ENCODE assay signal across 8 mouse cellular contexts in genomic region chr2:151972880-151973594, GRCm38 (mm10). TPM values are rescaled to one million over a fixed set of nuclear protein-coding genes. Genes with fewer than 3 reads are reported as not detected.
DNase-seq lines count a peak whose midpoint lies in the region; ATAC-seq lines count a peak whose summit lies in the region.

No protein-coding gene starts in this region.

- peaks cover 38% of the 10 kb centered on the region for H3K36me3 ChIP-seq in forebrain, embryonic 13.5 days (ENCODE audit: poor library complexity, severe bottlenecking)
- H3K36me3 ChIP-seq in limb, embryonic 11.5 days (ENCODE audit: control insufficient read depth, insufficient read depth, low read length) = peaks cover 4% of the 10 kb centered on the region; the same call in 1 of the 2 replicates
- peaks cover 6% of the 10 kb centered on the region for H3K36me3 ChIP-seq in midbrain, embryonic 11.5 days (ENCODE audit: control insufficient read depth, insufficient read depth, low read length)

- DNase-seq in urinary bladder, adult 18-20 months (ENCODE audit: low spot score in 2 of 2) = peak; percentile 53 to 71
- no peak for DNase-seq in urinary bladder, postnatal 10 days (ENCODE audit: low spot score)
- peak; percentile 52 for DNase-seq in limb, embryonic 11.5 days (ENCODE audit: low spot score)
- peak; percentile 97 for DNase-seq in midbrain, embryonic 11.5 days (ENCODE audit: low spot score, missing footprints)
- DNase-seq in thymus, postnatal 0 days (ENCODE audit: low spot score) = peak; percentile 81
- no peak for DNase-seq in frontal cortex, postnatal 10 days (ENCODE audit: low spot score in 2 of 2)
- no peak for DNase-seq in left cerebral cortex, adult 11 months (ENCODE audit: low spot score)

- H3K27me3 ChIP-seq in forebrain, embryonic 13.5 days = 0 out of 2 replicates have a peak, but pooled peaks cover 6% of the 10 kb centered on the region
- H3K27me3 ChIP-seq in limb, embryonic 11.5 days (ENCODE audit: control insufficient read depth, insufficient read depth, low read length) = peaks cover 5% of the 10 kb centered on the region; the same call in 1 of the 2 replicates
- no peaks in the 10 kb centered on the region for H3K27me3 ChIP-seq in midbrain, embryonic 11.5 days (ENCODE audit: control insufficient read depth, insufficient read depth, low read length)

- peak overlapping the region; percentile 79 for H3K27ac ChIP-seq in forebrain, embryonic 13.5 days
- H3K27ac ChIP-seq in limb, embryonic 11.5 days (replicated peaks; ENCODE audit: low read depth, low read length) = no peak overlapping the region
- H3K27ac ChIP-seq in midbrain, embryonic 11.5 days (ENCODE audit: low read depth, low read length) = peak overlapping the region; percentile 93

- H3K4me1 ChIP-seq in forebrain, embryonic 13.5 days = peaks cover 88% of the 10 kb centered on the region
- peaks cover 15% of the 10 kb centered on the region for H3K4me1 ChIP-seq in limb, embryonic 11.5 days (ENCODE audit: control insufficient read depth, insufficient read depth, low read length)
- H3K4me1 ChIP-seq in midbrain, embryonic 11.5 days (ENCODE audit: control insufficient read depth, insufficient read depth, low read length) = peaks cover 73% of the 10 kb centered on the region

- WGBS in forebrain, embryonic 13.5 days = 9% methylated on average over 23 of the region's 23 CpGs
- 21% methylated on average over 23 of the region's 23 CpGs for WGBS in limb, embryonic 11.5 days
- WGBS in midbrain, embryonic 11.5 days = 7% methylated on average over 23 of the region's 23 CpGs

- ATAC-seq in forebrain, embryonic 13.5 days = peak; percentile 44
- ATAC-seq in limb, embryonic 11.5 days (ENCODE audit: insufficient number of reproducible peaks, low FRiP score, low TSS enrichment, low read depth) = no peak
- peak; percentile 87 for ATAC-seq in midbrain, embryonic 11.5 days (ENCODE audit: low FRiP score)

- H3K4me3 ChIP-seq in forebrain, embryonic 13.5 days = peak overlapping the region; percentile 31
- H3K4me3 ChIP-seq in limb, embryonic 11.5 days (ENCODE audit: low read depth, low read length) = no peak overlapping the region
- H3K4me3 ChIP-seq in midbrain, embryonic 11.5 days (ENCODE audit: low read depth, low read length) = peak overlapping the region; percentile 36

- H3K4me2 ChIP-seq in forebrain, embryonic 13.5 days = peak overlapping the region; percentile 65
- H3K4me2 ChIP-seq in limb, embryonic 11.5 days (ENCODE audit: low read depth, severe bottlenecking) = peak overlapping the region; percentile 7; the same call in 1 of the 2 replicates
- H3K4me2 ChIP-seq in midbrain, embryonic 11.5 days = peak overlapping the region; percentile 60

- no peaks in the 10 kb centered on the region for H3K9me3 ChIP-seq in forebrain, embryonic 13.5 days (replicated peaks)
- no peaks in the 10 kb centered on the region for H3K9me3 ChIP-seq in limb, embryonic 11.5 days (ENCODE audit: control insufficient read depth, low read length)
- H3K9me3 ChIP-seq in midbrain, embryonic 11.5 days (ENCODE audit: control insufficient read depth, low read length) = no peaks in the 10 kb centered on the region

- H3K9ac ChIP-seq in forebrain, embryonic 13.5 days = peak overlapping the region; percentile 54
- no peak overlapping the region; the same call in 1 of the 2 replicates for H3K9ac ChIP-seq in limb, embryonic 11.5 days (ENCODE audit: low read length)
- H3K9ac ChIP-seq in midbrain, embryonic 11.5 days (ENCODE audit: low read length) = peak overlapping the region; percentile 65

RNA-seq across cellular contexts. Expression of gene Fam110a, which starts 7.0 kb away (rescaled TPM):
- polyA plus RNA-seq in forebrain, embryonic 13.5 days (2015; fragmentation: Nextera tagmentation; extraction: Ambion mirVana) = 88.9 and 99.0 TPM in 2 replicates
- 31.7 and 32.9 TPM in 2 replicates for polyA plus RNA-seq in limb, embryonic 11.5 days (2014; fragmentation: Nextera tagmentation; extraction: Ambion mirVana)
- 85.9 and 96.4 TPM in 2 replicates for polyA plus RNA-seq in midbrain, embryonic 11.5 days (2014; fragmentation: Nextera tagmentation; extraction: Ambion mirVana)
- 30.3 and 31.0 TPM in 2 replicates for polyA plus RNA-seq in thymus, postnatal 0 days (2015; fragmentation: Nextera tagmentation; extraction: Ambion mirVana)

RNA-seq across cellular contexts. Expression of gene Slc52a3, which starts 23.3 kb away (rescaled TPM):
- 0.71 and 0.87 TPM in 2 replicates for polyA plus RNA-seq in forebrain, embryonic 13.5 days (2015; fragmentation: Nextera tagmentation; extraction: Ambion mirVana)
- 0.82 and 0.88 TPM in 2 replicates for polyA plus RNA-seq in limb, embryonic 11.5 days (2014; fragmentation: Nextera tagmentation; extraction: Ambion mirVana)
- polyA plus RNA-seq in midbrain, embryonic 11.5 days (2014; fragmentation: Nextera tagmentation; extraction: Ambion mirVana) = 0.64 and 0.88 TPM in 2 replicates
- 1.5 and 1.6 TPM in 2 replicates for polyA plus RNA-seq in thymus, postnatal 0 days (2015; fragmentation: Nextera tagmentation; extraction: Ambion mirVana)

Comparison
In these comparisons a context has a peak if more than half of its experiments do, and no peak if none do; other contexts are left out.
1. DNase-seq: peak in urinary bladder, adult 18-20 months (2 of 2), limb, embryonic 11.5 days (single experiment), midbrain, embryonic 11.5 days (single experiment) and thymus, postnatal 0 days (single experiment); none in urinary bladder, postnatal 10 days (single experiment), frontal cortex, postnatal 10 days (0 of 2) and left cerebral cortex, adult 11 months (single experiment).
2. H3K4me2 ChIP-seq: peak in every context shown above with its lines; median percentile 65 in forebrain, embryonic 13.5 days; 60 in midbrain, embryonic 11.5 days; 7 in limb, embryonic 11.5 days.